Mouse (Mus musculus) gastrocnemius, postnatal 36 days (tissue): ENCODE results near the gene Spert. TPM values are rescaled to one million over a fixed set of nuclear protein-coding genes. Genes with fewer than 3 reads are reported as not detected.

Source experiments
- DNase-seq, 2 experiments: peaks; one replicate each; pipeline ENCODE4 v3.0.0; 2022
- intact Hi-C: fragments of 180-260 bp; cut with DNase I; formaldehyde crosslinking; loops from one replicate; pipeline ENCODE4 v1.15.1; 2025
- long read RNA-seq, 2 experiments: library from polyadenylated mRNA; stranded (forward); transcript quantifications; one replicate each; pipeline ENCODE4 v2.0.0; 2021
- total RNA-seq, 2 experiments: library from RNA; stranded (reverse); gene quantifications; 2 replicates each; pipeline ENCODE4 v1.2.3; 2021

Gene Spert
- not detected for total RNA-seq
- long read RNA-seq, experiment 1: 0 reads
- long read RNA-seq, experiment 2: 0 reads

DNA sequence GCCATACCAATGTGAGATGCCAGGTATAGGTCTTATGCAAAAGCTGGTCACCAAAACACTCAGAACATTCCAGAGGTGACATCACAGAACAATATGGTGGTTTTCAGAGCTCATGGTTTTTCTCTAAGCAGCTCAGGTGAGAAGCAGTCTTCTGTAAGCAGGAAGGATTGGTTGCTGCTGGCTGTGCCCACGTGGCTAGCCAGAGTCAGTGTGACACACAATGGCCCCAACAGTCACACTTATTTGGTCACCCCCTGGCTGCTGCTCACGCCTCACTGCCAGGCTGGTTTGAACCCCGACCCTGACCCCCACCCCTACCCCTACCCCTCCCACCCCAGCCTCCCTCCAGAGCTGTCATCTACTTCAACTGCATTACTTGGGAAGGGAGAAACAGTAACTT, at the start of gene Spert:
TSS of gene Spert (minus strand) at position 139 of the 400 bp plus-strand sequence.
- no peak for DNase-seq
- intact Hi-C loops: no loop called here

DNA sequence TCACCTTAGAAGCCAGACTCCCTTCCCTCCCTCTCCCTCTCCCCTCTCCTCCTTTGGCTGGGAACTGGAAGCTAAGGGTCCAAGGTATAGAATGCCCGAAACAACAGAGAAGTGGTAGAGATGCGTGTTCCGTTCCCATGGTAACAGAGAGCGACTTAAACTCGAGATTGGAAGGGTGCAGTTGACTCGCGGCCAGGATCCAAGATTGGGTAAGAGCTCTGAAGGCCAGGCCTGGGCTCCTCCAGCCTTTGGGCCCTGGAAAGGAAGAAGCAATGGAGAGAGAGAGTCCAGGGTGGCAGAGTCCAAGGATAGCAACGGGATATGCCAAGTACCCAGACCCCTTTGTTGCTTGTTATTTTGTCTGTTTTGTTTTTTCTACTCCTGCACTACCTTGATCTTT, 49.2 kb upstream of the Spert start, which contains the start of gene Erich6b:
TSS of gene Erich6b (plus strand) at position 180 of the 400 bp plus-strand sequence.
- intact Hi-C loops: loop anchor here (10.0 kb wide), 1 partner anchor 297 kb away; no protein-coding TSS in a partner anchor
- DNase-seq: no peak

- no peak for DNase-seq
- intact Hi-C loops: loop anchor here (10.0 kb wide), 1 partner anchor 297 kb away; no protein-coding TSS in a partner anchor
These were observed 48.5 kb upstream of the Spert start for GRCm38 (mm10) chr14:75641369-75641768.

DNA sequence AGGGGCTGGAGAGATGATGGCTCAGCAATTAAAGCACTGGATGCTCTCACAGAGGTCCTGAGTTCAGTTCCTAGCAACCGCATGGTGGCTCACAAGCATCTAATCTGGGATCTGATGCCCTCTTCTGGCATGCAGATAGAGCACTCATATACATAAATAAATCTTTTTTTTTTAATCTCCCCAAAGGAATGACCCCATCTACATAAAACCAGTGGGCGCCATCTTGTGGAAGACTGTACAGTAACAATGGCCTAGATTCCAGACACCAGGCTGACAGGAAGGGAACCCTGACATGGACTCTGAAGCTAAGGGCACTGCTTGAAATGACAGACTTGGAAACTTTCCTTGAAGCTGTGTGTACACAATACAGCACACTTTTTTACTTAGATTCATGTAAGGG, 47.9 kb upstream of the Spert start:
- DNase-seq: no peak
- intact Hi-C loops: loop anchor here (10.0 kb wide), 1 partner anchor 296 kb away; no protein-coding TSS in a partner anchor

GRCm38 (mm10) chr14:75637641-75638040, 44.7 kb upstream of the Spert start:
- DNase-seq: no peak
- intact Hi-C loops: no loop called here

DNA sequence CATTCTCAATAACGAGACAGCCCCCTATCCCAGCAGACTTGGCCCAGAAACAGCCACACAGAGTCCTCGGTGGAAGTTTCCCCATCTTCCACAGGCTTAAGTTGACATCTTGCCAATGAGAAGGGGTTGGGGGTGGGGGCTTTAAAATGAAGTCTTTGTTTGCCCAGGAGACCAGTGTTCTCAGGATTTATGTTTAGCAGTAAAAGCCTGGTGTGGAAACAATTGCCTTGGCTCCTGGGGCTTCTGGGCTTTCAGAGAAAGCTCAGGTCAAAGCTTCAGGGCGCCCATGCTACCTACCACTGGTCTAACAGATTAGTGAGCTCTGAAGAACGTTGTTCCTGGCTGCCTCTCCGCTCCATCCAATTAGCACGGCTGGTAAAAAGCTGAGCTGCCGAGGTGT, 43.2 kb upstream of the Spert start:
- no peak for DNase-seq
- intact Hi-C loops: no loop called here

DNA sequence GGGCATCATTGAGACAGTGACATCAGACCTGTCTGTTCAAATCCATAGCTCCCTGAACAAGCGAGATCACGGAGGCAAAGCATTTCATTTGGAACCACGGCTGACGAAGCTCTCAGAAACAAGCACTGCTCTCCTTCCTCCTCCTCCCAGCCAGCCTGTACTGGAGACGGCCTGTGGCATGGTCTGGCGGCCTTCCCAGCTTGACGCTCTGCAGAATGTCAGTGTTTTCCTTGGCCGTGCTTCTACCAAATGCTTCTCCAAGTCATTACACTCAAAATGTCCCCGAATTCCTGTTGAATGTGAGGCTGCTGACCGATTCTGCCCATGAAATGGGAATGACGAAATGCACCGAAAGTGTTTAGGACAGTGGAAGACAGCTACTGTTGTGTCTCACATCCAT, 42.4 kb upstream of the Spert start:
- intact Hi-C loops: no loop called here
- no peak for DNase-seq

GRCm38 (mm10) chr14:75628870-75629269, 36.0 kb upstream of the Spert start:
- DNase-seq: no peak
- intact Hi-C loops: no loop called here

DNA sequence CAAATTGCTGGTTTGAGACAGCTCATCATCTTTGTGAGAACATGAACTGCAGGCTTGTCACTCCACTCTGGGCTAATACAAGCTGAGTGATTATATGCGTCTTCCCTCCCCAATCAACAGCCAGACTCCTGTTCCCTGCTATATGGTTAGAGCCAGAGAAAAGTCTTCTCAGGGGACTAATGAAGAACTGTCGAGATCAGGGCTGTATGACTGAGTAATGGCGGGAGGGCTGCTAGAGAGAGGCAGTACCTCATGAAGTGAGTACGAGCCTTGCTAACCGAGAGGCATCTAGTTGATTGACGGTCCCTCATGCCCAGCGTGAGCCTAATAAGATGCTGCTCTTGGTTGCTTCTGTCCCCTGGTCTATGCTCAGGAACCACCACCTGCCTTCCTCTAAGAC, 30.1 kb upstream of the Spert start:
- DNase-seq: no peak
- intact Hi-C loops: no loop called here

DNA sequence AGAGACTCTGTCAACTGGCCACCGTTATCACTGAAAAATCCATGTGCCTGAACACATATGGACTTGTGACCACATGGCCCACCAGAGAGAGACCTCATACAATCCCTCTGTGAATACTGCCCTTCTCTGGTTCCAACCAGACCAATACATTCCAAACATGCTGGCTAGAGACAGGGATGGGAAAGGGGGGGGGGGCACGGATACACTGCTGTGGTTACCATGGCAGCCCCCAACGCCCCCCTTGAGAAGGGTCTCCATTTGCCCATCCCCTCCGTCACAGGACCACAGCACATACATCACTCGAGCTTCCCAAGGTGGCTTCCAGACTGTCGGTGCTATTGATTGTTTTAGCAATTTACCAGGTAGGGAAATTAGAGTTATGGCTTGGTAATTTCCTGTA, 23.5 kb upstream of the Spert start:
- DNase-seq: no peak
- intact Hi-C loops: no loop called here

DNA sequence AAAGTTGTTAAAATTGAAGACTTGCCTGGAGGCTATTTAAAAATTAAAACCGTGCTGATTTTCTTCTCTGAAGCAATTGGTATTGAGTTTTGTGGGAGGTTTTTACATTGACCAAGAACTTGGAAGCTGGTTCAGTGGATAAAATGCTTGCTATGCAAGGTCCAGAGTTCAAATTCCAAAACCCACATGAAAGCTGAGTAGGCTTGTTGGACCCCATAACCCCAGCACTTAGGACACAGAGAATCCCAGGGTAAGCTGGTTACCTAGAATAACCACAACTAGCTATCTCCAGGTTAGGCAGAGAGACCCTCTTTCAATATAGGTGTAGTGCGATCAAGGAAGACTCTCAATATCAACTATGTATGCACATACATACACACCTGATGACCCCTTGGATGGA, 16.3 kb upstream of the Spert start:
- DNase-seq: no peak
- intact Hi-C loops: no loop called here

DNA sequence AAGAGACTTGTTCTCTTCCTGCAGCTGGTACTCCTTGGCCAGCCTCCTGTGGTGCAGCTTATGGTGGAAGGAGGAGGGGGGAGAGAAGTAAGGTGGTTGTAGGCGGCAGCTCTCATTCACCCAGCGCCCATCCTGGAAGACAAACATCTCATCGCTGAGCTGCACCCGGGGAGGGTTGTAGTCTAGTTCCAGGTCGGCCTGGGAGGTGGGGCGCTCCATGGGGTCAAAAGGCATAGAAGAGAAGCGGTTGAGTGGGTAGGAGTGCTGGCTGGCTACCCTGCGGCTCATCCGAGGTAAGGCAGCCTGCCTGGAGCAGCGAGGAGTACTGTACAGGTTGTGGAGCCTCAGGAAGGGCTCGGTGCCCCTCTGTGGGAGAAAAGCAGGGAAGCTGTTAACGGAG, 9.0 kb downstream of the Spert start:
- intact Hi-C loops: no loop called here
- DNase-seq: no peak

DNA sequence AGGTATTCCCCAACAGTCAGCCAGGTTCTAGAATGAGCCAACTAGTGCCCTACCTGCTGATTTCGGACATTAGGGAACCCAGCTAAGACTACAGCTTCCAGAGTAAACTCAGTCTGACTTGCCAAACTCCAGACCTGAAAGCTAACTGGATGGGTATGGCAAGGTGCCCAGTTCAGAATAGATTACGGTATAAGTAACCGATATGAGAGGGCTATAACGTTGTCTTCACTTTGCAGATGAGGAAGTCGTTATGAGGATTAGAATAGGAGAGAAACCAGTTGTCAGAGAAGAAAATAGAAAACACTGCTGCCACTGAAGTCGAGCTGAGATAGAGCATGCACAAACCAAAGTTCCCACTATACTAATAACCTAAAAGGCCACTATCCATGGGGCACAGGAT, 13.9 kb downstream of the Spert start:
- no peak for DNase-seq
- intact Hi-C loops: no loop called here

GRCm38 (mm10) chr14:75566303-75566702, 26.6 kb downstream of the Spert start:
- intact Hi-C loops: no loop called here
- DNase-seq: no peak

- intact Hi-C loops: no loop called here
- DNase-seq: no peak
These were observed 27.3 kb downstream of the Spert start for GRCm38 (mm10) chr14:75565534-75566140.

GRCm38 (mm10) chr14:75561577-75562331, 31.2 kb downstream of the Spert start:
- intact Hi-C loops: no loop called here
- no peak for DNase-seq

DNA sequence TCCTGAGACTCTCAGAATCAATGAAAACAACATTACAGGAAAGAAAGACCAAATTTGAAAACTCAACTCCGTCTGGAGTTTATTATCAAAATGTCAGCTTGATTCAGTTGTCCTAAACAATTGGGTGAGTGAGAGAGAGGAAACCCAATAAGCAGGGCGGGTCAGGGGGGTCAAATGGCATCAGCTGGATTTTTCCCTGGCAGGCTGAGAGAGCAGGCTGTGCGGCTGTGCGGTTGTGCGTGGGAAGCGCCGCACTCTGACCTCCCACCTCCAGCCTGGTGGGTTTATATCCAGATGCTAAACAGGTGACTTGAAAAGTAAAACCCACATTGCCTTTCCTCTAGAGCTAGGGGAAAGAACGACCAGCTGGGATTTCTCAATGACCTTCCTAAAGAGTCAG, 51.2 kb downstream of the Spert start:
- no peak for DNase-seq
- intact Hi-C loops: no loop called here

DNA sequence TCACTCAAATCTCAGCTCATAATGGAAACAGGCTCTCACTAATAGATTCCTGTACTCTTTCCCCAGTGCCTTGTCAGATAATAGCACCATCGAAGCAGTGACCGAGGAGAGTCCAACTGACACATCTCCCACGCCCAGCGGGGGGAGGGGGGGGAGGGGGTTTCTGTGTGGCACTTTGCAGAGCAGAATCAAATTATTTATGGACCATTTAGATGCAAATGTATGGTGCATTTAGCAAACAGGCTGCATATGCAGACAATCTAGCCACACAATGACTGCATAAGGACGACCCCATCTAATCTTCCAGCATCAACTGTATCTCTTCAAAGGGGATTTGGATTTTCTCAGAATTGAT, 51.9 kb downstream of the Spert start:
- no peak for DNase-seq
- intact Hi-C loops: no loop called here

DNA sequence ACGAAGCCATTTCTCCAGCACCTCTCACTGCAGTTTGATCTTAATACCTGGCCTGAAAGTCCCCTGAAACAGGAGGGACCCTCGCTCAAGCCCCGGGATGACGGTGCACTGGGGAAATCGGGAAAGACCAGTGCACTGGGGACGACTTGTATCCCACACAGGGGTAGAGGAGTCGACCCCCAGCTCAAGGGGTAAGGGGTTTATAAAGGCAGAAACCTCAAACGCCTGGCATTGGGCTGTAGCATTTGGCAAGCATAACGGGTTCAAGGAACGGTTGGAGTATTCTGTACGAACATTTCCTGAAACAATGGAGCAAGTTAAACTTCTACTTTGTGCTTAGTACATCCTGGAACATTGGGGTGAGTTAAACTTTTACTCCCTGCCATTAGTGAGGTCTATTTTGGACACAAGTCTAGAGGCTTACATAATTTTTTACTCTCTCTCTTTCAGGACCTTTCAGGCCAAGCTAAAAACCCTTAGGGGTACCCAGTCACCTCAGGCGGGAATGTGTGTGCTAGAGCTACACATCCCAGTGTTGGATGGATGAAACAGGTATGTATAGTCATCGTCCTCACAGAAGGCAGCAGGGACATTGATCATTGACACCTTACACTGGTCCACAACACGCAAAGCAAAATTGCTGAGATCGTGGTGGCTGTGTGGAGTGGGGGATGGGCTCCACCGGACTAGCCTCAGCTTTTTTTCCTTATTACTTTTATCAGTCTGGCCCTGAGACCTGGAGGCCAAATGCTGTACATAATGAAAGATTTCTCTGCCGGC, 52.5 kb downstream of the Spert start:
- intact Hi-C loops: no loop called here
- no peak for DNase-seq

DNA sequence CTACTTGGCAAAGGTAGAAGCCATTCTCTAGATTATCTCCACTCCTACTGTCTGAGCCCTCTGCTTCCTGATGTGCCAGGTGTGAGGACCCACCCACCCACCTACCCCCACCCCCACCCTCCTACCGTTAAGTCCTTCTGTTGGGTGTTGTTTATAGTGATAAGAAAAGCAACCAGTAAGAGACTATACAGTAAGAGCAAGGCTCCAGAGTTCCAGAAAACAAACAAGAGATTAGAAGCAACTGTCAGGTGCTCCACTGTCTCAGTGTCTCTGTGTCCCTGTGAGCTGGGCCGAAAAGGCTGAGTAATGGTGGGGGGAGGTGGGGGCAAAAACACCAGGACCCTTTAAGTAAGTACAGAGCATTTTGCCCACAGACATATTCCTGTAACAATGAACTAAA, 53.7 kb downstream of the Spert start:
- DNase-seq: no peak
- intact Hi-C loops: no loop called here
